13 mouse cellular contexts compared by ENCODE assay signal in genomic region chrX:144234457-144234856, GRCm38 (mm10).
DNase-seq lines count a peak whose midpoint lies in the region; ATAC-seq and TF ChIP-seq lines count a peak whose summit lies in the region.
"Had no signal": no experiment of that assay in that cellular context is flagged by ENCODE, and none has a peak within 500 bp of the region (broad histone marks: within the 10 kb centered on the region; RNA-seq: fewer than 3 reads in every experiment).

No protein-coding gene starts in this region.

- TF ChIP-seq CTCF in gastrocnemius, adult 2 months (IDR thresholded peaks at IDR 0.05), result no peak

- H3K4me3 ChIP-seq in gastrocnemius, adult 2 months, result no peak overlapping the region
- H3K4me3 ChIP-seq: heart, embryonic 13.5 days; midbrain, embryonic 15.5 days; neural tube, embryonic 13.5 days had no signal

- intact Hi-C loops in gastrocnemius, adult 2 months (cut with DNase I), result no loop called here
- intact Hi-C loops in left cerebral cortex, postnatal 36 days (cut with DNase I), result no loop called here
- intact Hi-C loops in left cerebral cortex, postnatal 10 days (cut with DNase I), result no loop called here

- peak; percentile 21 for DNase-seq in gastrocnemius, adult 2 months
- DNase-seq in gastrocnemius, postnatal 4 days (ENCODE audit: low spot score in 2 of 2), result no peak
- DNase-seq in left cerebral cortex, postnatal 36 days (ENCODE audit: low spot score in 2 of 2), result peak; percentile 6 to 11
- DNase-seq in left cerebral cortex, postnatal 10 days (ENCODE audit: extremely low spot score in 1 of 2, low spot score in 2 of 2), result no peak
- DNase-seq in A20 (ENCODE audit: low read depth, low spot score), result peak; percentile 19
- no peak for DNase-seq in thymus, postnatal 25 days
- no peak for DNase-seq in layer of hippocampus, adult 9-11 months
- DNase-seq: cerebellum, adult 18-20 months had no signal

- ATAC-seq in common myeloid progenitor, adult 5-6 weeks (replicated peaks; ENCODE audit: low read depth, poor library complexity, severe bottlenecking), result peak; percentile 78
- ATAC-seq: midbrain, embryonic 15.5 days had no signal

- H3K27ac ChIP-seq in gastrocnemius, adult 2 months, result no peak overlapping the region
- H3K27ac ChIP-seq: heart, embryonic 13.5 days; midbrain, embryonic 15.5 days; neural tube, embryonic 13.5 days; stomach, postnatal 0 days had no signal

Comparison
In these comparisons a context has a peak if more than half of its experiments do, and no peak if none do; other contexts are left out.
1. DNase-seq: peak in gastrocnemius, adult 2 months (single experiment), left cerebral cortex, postnatal 36 days (2 of 2) and A20 (single experiment); none in gastrocnemius, postnatal 4 days (0 of 2), left cerebral cortex, postnatal 10 days (0 of 2), thymus, postnatal 25 days (single experiment) and layer of hippocampus, adult 9-11 months (single experiment).